Mouse (Mus musculus) forebrain, embryonic 10.5 days (tissue): Measurements from ENCODE around the gene Ifnk. TPM values are rescaled to one million over a fixed set of nuclear protein-coding genes. Genes with fewer than 3 reads are reported as not detected.

Experiments used
- polyA plus RNA-seq: library from polyadenylated mRNA; unstranded; fragments of >200 nt; fragmentation: Nextera tagmentation; extraction: Ambion mirVana; gene quantifications from 2 replicates; pipeline ENCODE4 v1.2.1, GENCODE M21; 2016

The Ifnk gene
- polyA plus RNA-seq, 1 experiment from 2014 or later, result 0.67 TPM

Other genes with a start within 250 kb of the Ifnk start
- 20.3 and 24.1 TPM in 2 replicates for gene Mob3b, start 5.4 kb downstream of the Ifnk start, polyA plus RNA-seq
- gene C9orf72, start 74.1 kb downstream of the Ifnk start, polyA plus RNA-seq, result 14.3 and 17.1 TPM in 2 replicates